Mouse (Mus musculus): ENCODE data around the gene Zyx. TPM values are rescaled to one million over a fixed set of nuclear protein-coding genes. Genes with fewer than 3 reads are reported as not detected.

The Zyx gene
- polyA plus RNA-seq, 1 experiment from 2014 or later: 60.2 TPM

- Histone ChIP-seq H3K36me3 (ENCODE audit: control insufficient read depth, insufficient read depth, low read length) (no peaks in the 10 kb centered on the region), H3K27ac (ENCODE audit: low read depth, low read length) (no peak overlapping the region), H3K4me2 (no peak overlapping the region), H3K4me1 (ENCODE audit: control insufficient read depth, insufficient read depth, low read length) (peaks cover 13% of the 10 kb centered on the region), H3K4me3 (ENCODE audit: low read depth, low read length) (no peak overlapping the region), H3K9ac (ENCODE audit: low read length) (no peak overlapping the region), H3K27me3 (ENCODE audit: control insufficient read depth, insufficient read depth, low read length) (peaks cover 13% of the 10 kb centered on the region), H3K9me3 (ENCODE audit: control insufficient read depth, low read length) (no peaks in the 10 kb centered on the region)
- WGBS: 3% methylated on average over 3 of the region's 3 CpGs
- peak; percentile 5; the same call in 1 of the 2 replicates for ATAC-seq (ENCODE audit: low FRiP score)
- no peak for DNase-seq (ENCODE audit: low spot score, missing footprints)
Measured at GRCm38 (mm10) chr6:42372001-42372400, 22.6 kb downstream of the Zyx start.

DNA sequence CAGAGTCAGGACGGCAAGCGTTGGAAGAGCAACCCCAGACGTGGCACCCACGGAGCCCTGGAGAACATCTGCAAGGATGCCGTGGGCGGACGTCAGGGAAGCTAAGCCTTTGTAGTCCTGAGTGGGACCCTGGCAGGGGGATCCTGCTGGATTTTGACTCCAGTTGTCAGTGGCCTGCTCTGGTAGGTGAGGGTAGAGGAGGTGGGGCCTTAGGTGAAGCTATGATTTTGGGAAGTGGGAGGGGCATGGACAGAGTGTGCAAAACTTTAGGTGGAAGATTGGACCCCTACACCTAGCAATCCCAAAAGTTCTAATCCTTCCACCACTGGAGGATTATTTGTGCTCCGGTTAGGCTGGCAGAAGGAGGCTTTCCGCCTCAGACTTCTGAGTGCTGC lies 23.0 kb downstream of the Zyx start:
- Histone ChIP-seq H3K9me3 (ENCODE audit: control insufficient read depth, low read length) (no peaks in the 10 kb centered on the region), H3K27me3 (ENCODE audit: control insufficient read depth, insufficient read depth, low read length) (peaks cover 13% of the 10 kb centered on the region), H3K27ac (ENCODE audit: low read depth, low read length) (no peak overlapping the region), H3K4me1 (ENCODE audit: control insufficient read depth, insufficient read depth, low read length) (peaks cover 13% of the 10 kb centered on the region), H3K4me3 (ENCODE audit: low read depth, low read length) (no peak overlapping the region; the same call in 1 of the 2 replicates), H3K4me2 (peak overlapping the region; percentile 91), H3K9ac (ENCODE audit: low read length) (no peak overlapping the region), H3K36me3 (ENCODE audit: control insufficient read depth, insufficient read depth, low read length) (no peaks in the 10 kb centered on the region)
- WGBS: 23% methylated on average over 9 of the region's 9 CpGs
- ATAC-seq (ENCODE audit: low FRiP score): peak; percentile 25
- DNase-seq (ENCODE audit: low spot score, missing footprints): no peak

DNA sequence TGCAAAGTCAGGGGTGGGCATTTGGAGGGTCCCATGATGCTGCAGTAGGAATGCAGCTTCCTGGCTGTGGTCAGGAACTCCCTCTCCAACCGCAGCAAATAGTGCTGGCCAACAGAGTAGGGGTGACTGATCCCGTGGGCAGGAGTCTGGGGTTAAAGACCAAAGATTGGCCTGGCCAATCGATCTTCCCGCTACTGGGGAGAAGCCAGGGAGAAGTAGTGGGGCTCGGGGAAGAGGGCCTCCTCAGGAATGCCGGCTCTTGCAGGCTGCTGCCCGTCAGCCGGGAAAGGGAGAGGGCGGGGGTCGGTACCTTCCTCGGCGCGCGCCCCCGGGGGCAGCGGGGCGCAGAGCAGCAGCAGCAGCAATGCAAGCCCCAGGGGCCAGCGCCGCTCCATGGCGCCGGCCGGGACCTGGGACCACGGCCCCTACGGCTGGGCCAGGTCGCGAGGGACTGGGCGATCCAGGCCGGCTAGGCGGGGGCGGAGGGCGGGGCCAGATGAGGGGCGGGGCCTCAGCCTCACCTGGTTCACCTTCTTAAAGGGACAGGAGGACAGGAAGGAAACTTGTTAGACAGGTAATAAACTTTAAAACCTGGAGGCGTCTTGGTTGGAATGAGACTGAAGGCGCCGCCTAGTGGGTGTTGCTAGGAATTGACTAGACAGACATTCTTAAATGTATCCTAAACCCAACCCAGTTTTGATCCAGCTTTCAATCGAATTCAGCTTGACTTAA lies 23.6 kb downstream of the Zyx start, which contains the start of gene Epha1:
Gene Epha1 (minus strand): TSS at position 453 of the 732 bp plus-strand sequence.
- Histone ChIP-seq H3K27ac (ENCODE audit: low read depth, low read length) (no peak within 1 kb of the TSS), H3K27me3 (ENCODE audit: control insufficient read depth, insufficient read depth, low read length) (peaks cover 13% of the 10 kb centered on the region), H3K4me2 (peak within 1 kb of the TSS; percentile 91), H3K4me3 (ENCODE audit: low read depth, low read length) (peak within 1 kb of the TSS; percentile 46), H3K4me1 (ENCODE audit: control insufficient read depth, insufficient read depth, low read length) (peaks cover 13% of the 10 kb centered on the region), H3K9me3 (ENCODE audit: control insufficient read depth, low read length) (no peaks in the 10 kb centered on the region), H3K9ac (ENCODE audit: low read length) (peak within 1 kb of the TSS; percentile 45), H3K36me3 (ENCODE audit: control insufficient read depth, insufficient read depth, low read length) (no peaks in the 10 kb centered on the region)
- DNase-seq (ENCODE audit: low spot score, missing footprints): peak; percentile 94
- WGBS: 1% methylated on average over 36 of the region's 36 CpGs
- peak; percentile 79 for ATAC-seq (ENCODE audit: low FRiP score)

- H3K4me1 ChIP-seq (ENCODE audit: control insufficient read depth, insufficient read depth, low read length): peaks cover 13% of the 10 kb centered on the region
- 39% methylated on average over 7 of the region's 7 CpGs for WGBS
- peak overlapping the region; percentile 46 for H3K4me3 ChIP-seq (ENCODE audit: low read depth, low read length)
- no peaks in the 10 kb centered on the region for H3K36me3 ChIP-seq (ENCODE audit: control insufficient read depth, insufficient read depth, low read length)
- H3K4me2 ChIP-seq: peak overlapping the region; percentile 91
- no peak for DNase-seq (ENCODE audit: low spot score, missing footprints)
- no peak overlapping the region for H3K27ac ChIP-seq (ENCODE audit: low read depth, low read length)
- peaks cover 13% of the 10 kb centered on the region for H3K27me3 ChIP-seq (ENCODE audit: control insufficient read depth, insufficient read depth, low read length)
- H3K9ac ChIP-seq (ENCODE audit: low read length): no peak overlapping the region
- ATAC-seq (ENCODE audit: low FRiP score): no peak; the same call in 1 of the 2 replicates
- H3K9me3 ChIP-seq (ENCODE audit: control insufficient read depth, low read length): no peaks in the 10 kb centered on the region
Measured at GRCm38 (mm10) chr6:42373669-42374430, 24.4 kb downstream of the Zyx start.

DNA sequence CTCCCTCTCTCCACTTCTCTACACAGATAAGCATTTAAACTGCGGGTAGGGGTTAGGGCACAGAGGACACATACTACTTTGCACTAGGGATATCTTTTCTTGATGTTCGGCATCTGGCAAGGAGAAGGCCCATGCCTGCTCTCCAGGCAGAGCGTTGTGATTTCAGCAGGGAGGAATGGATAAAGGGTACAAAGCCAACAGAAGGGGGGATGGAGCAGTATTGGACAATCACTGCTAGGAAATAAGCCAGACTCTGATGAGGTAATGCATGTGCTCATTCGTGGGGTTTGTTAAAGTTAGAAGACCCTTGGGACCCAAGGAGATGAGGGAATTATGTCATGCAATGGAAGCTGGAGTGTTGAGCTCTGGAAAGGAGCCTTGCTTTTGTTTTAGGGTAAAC lies 25.3 kb downstream of the Zyx start:
- H3K27ac ChIP-seq (ENCODE audit: low read depth, low read length): no peak overlapping the region
- 87% methylated on average over 4 of the region's 4 CpGs for WGBS
- no peak overlapping the region for H3K4me2 ChIP-seq
- H3K9ac ChIP-seq (ENCODE audit: low read length): no peak overlapping the region
- H3K27me3 ChIP-seq (ENCODE audit: control insufficient read depth, insufficient read depth, low read length): peaks cover 13% of the 10 kb centered on the region
- H3K4me1 ChIP-seq (ENCODE audit: control insufficient read depth, insufficient read depth, low read length): peaks cover 11% of the 10 kb centered on the region
- DNase-seq (ENCODE audit: low spot score, missing footprints) (no peak), ATAC-seq (ENCODE audit: low FRiP score) (no peak)
- H3K9me3 ChIP-seq (ENCODE audit: control insufficient read depth, low read length): no peaks in the 10 kb centered on the region
- no peak overlapping the region for H3K4me3 ChIP-seq (ENCODE audit: low read depth, low read length)
- H3K36me3 ChIP-seq (ENCODE audit: control insufficient read depth, insufficient read depth, low read length): no peaks in the 10 kb centered on the region

DNA sequence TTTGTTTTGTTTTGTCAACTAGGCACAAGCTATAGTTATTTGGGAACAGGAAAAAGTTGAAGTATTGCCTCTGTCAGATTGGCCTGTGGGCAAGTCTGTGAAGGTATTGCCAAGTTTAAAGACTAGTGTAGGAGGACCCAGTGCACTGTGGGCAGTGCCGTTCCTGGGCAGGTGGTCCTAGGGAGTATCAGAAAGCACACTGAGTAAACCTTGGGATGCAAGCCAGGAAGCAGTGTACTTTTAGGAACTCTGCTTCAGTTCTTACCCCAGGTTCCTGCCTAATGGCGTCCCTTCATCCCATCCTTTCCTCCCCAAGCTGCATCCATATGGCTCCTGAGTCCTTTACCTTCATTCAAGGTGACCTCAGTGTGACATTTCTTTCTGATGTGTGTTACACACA lies 25.7 kb downstream of the Zyx start:
- Histone ChIP-seq H3K9ac (ENCODE audit: low read length) (no peak overlapping the region), H3K36me3 (ENCODE audit: control insufficient read depth, insufficient read depth, low read length) (no peaks in the 10 kb centered on the region), H3K4me3 (ENCODE audit: low read depth, low read length) (no peak overlapping the region), H3K27ac (ENCODE audit: low read depth, low read length) (no peak overlapping the region), H3K9me3 (ENCODE audit: control insufficient read depth, low read length) (no peaks in the 10 kb centered on the region), H3K27me3 (ENCODE audit: control insufficient read depth, insufficient read depth, low read length) (peaks cover 13% of the 10 kb centered on the region), H3K4me1 (ENCODE audit: control insufficient read depth, insufficient read depth, low read length) (peaks cover 8% of the 10 kb centered on the region), H3K4me2 (no peak overlapping the region)
- no peak for DNase-seq (ENCODE audit: low spot score, missing footprints)
- 90% methylated on average over 2 of the region's 2 CpGs for WGBS
- ATAC-seq (ENCODE audit: low FRiP score): no peak

GRCm38 (mm10) chr6:42376016-42376415 lies 26.6 kb downstream of the Zyx start:
- WGBS: 39% methylated on average over 4 of the region's 4 CpGs
- Histone ChIP-seq H3K9ac (ENCODE audit: low read length) (no peak overlapping the region), H3K27me3 (ENCODE audit: control insufficient read depth, insufficient read depth, low read length) (peaks cover 13% of the 10 kb centered on the region), H3K9me3 (ENCODE audit: control insufficient read depth, low read length) (no peaks in the 10 kb centered on the region), H3K4me2 (no peak overlapping the region), H3K27ac (ENCODE audit: low read depth, low read length) (no peak overlapping the region), H3K4me1 (ENCODE audit: control insufficient read depth, insufficient read depth, low read length) (peaks cover 8% of the 10 kb centered on the region), H3K36me3 (ENCODE audit: control insufficient read depth, insufficient read depth, low read length) (no peaks in the 10 kb centered on the region), H3K4me3 (ENCODE audit: low read depth, low read length) (no peak overlapping the region)
- no peak for DNase-seq (ENCODE audit: low spot score, missing footprints)
- no peak for ATAC-seq (ENCODE audit: low FRiP score)

DNA sequence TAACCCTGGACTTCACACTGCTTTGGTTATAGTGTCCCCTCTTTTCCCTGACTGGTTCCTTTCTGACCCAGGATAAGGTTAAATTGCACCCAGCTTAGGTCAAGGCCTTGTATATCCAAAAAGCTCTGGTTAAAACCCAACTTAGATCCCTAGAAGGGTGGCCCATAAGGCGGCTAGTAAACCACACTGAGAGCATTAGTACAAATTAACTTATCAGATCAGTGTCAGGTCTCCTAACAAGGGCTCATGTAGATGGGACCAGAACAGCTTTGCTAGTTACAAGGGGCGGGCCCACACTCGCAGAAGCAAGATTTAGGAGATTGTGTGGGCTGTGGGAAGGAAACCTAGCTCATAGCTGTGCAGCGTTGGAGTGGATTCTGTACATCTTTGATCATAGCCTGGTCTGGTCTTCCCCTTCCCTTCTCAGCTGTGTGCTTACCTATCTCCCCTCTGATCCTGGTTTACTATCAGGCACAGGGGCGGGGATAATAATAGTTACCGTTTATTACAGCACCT lies 27.1 kb downstream of the Zyx start:
- Histone ChIP-seq H3K27me3 (ENCODE audit: control insufficient read depth, insufficient read depth, low read length) (peaks cover 13% of the 10 kb centered on the region), H3K9me3 (ENCODE audit: control insufficient read depth, low read length) (no peaks in the 10 kb centered on the region), H3K4me1 (ENCODE audit: control insufficient read depth, insufficient read depth, low read length) (peaks cover 8% of the 10 kb centered on the region), H3K4me2 (no peak overlapping the region), H3K36me3 (ENCODE audit: control insufficient read depth, insufficient read depth, low read length) (no peaks in the 10 kb centered on the region), H3K9ac (ENCODE audit: low read length) (no peak overlapping the region), H3K27ac (ENCODE audit: low read depth, low read length) (no peak overlapping the region), H3K4me3 (ENCODE audit: low read depth, low read length) (no peak overlapping the region)
- WGBS: 67% methylated on average over 6 of the region's 6 CpGs
- no peak for ATAC-seq (ENCODE audit: low FRiP score)
- no peak for DNase-seq (ENCODE audit: low spot score, missing footprints)

GRCm38 (mm10) chr6:42377280-42377679 lies 27.9 kb downstream of the Zyx start:
- H3K9ac ChIP-seq (ENCODE audit: low read length): no peak overlapping the region
- DNase-seq (ENCODE audit: low spot score, missing footprints) (no peak), ATAC-seq (ENCODE audit: low FRiP score) (no peak)
- peaks cover 8% of the 10 kb centered on the region for H3K4me1 ChIP-seq (ENCODE audit: control insufficient read depth, insufficient read depth, low read length)
- H3K4me3 ChIP-seq (ENCODE audit: low read depth, low read length): no peak overlapping the region
- no peaks in the 10 kb centered on the region for H3K36me3 ChIP-seq (ENCODE audit: control insufficient read depth, insufficient read depth, low read length)
- no peaks in the 10 kb centered on the region for H3K9me3 ChIP-seq (ENCODE audit: control insufficient read depth, low read length)
- WGBS: 56% methylated on average over 5 of the region's 5 CpGs
- no peak overlapping the region for H3K4me2 ChIP-seq
- peaks cover 7% of the 10 kb centered on the region for H3K27me3 ChIP-seq (ENCODE audit: control insufficient read depth, insufficient read depth, low read length)
- no peak overlapping the region for H3K27ac ChIP-seq (ENCODE audit: low read depth, low read length)
